Mouse (Mus musculus) central nervous system, embryonic 18 days (tissue): ENCODE data around the gene Lrrc61. TPM values are rescaled to one million over a fixed set of nuclear protein-coding genes. Genes with fewer than 3 reads are reported as not detected.

Experiments used
- polyA plus RNA-seq: library from polyadenylated mRNA; depleted of rRNA; stranded (reverse); fragments of >200 nt; gene quantifications from 2 replicates; pipeline ENCODE4 v1.2.3, GENCODE M21; 2012; rRNA removed

The Lrrc61 gene
- 24.9 and 28.4 TPM in 2 replicates for polyA plus RNA-seq

DNA sequence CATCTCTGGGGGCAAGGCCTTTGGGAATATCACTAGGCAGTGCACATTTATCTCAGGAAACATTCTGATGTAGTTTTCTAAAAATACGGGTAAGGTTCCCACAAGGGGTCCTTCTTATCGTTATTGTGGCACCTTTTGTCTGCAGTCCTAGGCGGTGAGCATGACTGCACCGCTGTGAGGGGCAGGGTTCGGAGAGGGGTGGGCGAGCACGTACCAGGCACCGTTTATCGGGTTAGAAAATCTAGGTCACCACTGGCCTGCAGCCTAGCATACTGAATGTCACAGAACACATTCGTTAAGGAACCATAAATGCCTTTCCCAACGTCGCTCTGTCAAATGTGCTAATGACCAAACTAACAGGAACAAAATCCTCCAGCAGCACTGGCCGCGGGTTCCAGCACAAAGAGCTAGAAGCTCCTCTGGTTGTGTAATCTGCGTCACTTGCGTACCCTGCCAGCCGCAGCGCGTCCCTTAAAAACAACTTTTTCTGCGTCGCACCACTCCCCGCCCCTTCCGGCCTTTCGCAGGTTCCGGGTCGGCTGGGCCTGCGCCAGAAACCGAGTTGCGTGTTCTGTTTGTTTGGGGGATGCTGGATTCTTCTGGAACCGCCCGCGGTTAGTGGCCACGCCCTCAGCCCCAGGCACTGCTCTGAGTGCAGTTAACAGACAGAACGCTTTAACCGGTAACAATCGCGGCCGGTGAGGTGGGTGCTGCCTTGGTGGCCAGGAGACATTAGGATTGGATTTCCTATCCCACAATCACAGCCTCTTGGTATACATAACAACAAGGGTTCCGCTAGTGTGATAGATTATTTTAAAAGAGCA, at the start of gene Lrrc61:
Gene Lrrc61 (plus strand): TSS at position 517 of the 824 bp plus-strand sequence.

GRCm38 (mm10) chr6:48537105-48537954, 17.3 kb upstream of the Lrrc61 start, which contains the start of gene Atp6v0e2:
TSS of gene Atp6v0e2 (plus strand) at chr6:48537615.

GRCm38 (mm10) chr6:48572572-48573061, 18.0 kb downstream of the Lrrc61 start, which contains the start of gene Rarres2:
TSS of gene Rarres2 (minus strand) at chr6:48572789.

GRCm38 (mm10) chr6:48589194-48589750, 34.7 kb downstream of the Lrrc61 start, which contains the start of gene Gm45021:
TSS of gene Gm45021 (plus strand) at chr6:48589610.

GRCm38 (mm10) chr6:48593158-48594042, 38.8 kb downstream of the Lrrc61 start, which contains the start of the genes Repin1 and Gm44965:
TSS of gene Repin1 (plus strand) at chr6:48593883.
TSS of gene Gm44965 (plus strand) at chr6:48593941.

GRCm38 (mm10) chr6:48601271-48602079, 46.9 kb downstream of the Lrrc61 start, which contains the start of gene Zfp775:
TSS of gene Zfp775 (plus strand) at chr6:48602063.

Other genes starting within 250 kb of the Lrrc61 start
- gene Krba1, start 159.2 kb upstream of the Lrrc61 start, polyA plus RNA-seq, result 44.1 and 44.3 TPM in 2 replicates
- gene Zfp467, start 109.0 kb upstream of the Lrrc61 start, polyA plus RNA-seq, result 31.4 and 37.1 TPM in 2 replicates
- 2.3 and 2.8 TPM in 2 replicates for gene Sspo, start 106.6 kb upstream of the Lrrc61 start, polyA plus RNA-seq
- gene Atp6v0e2, start 17.2 kb upstream of the Lrrc61 start, polyA plus RNA-seq, result 317 and 323 TPM in 2 replicates
- 7.5 and 9.4 TPM in 2 replicates for gene Rarres2, start 18.0 kb downstream of the Lrrc61 start, polyA plus RNA-seq
- gene Gm45021, start 34.8 kb downstream of the Lrrc61 start, polyA plus RNA-seq, result 0.41 TPM in 1 of 2 replicates, not detected in the other
- gene Repin1, start 39.1 kb downstream of the Lrrc61 start, polyA plus RNA-seq, result 47.3 and 49.6 TPM in 2 replicates
- not detected in 2 replicates for gene Gm44965, start 39.1 kb downstream of the Lrrc61 start, polyA plus RNA-seq
- 10.4 and 11.7 TPM in 2 replicates for gene Zfp775, start 47.3 kb downstream of the Lrrc61 start, polyA plus RNA-seq
- 22.4 and 24.2 TPM in 2 replicates for gene AI854703, start 72.0 kb downstream of the Lrrc61 start, polyA plus RNA-seq
- 1.5 and 1.7 TPM in 2 replicates for gene Gimap8, start 92.4 kb downstream of the Lrrc61 start, polyA plus RNA-seq
- gene Gimap9, start 121.3 kb downstream of the Lrrc61 start, polyA plus RNA-seq, result 1.6 and 1.8 TPM in 2 replicates
- 0.91 and 1.2 TPM in 2 replicates for gene Gimap4, start 129.8 kb downstream of the Lrrc61 start, polyA plus RNA-seq
- gene Gimap6, start 153.4 kb downstream of the Lrrc61 start, polyA plus RNA-seq, result 5.4 and 6.2 TPM in 2 replicates
- gene Gm28053, start 163.8 kb downstream of the Lrrc61 start, polyA plus RNA-seq, result 0.48 TPM in 1 of 2 replicates, not detected in the other
- not detected in 2 replicates for gene Gimap7, start 163.8 kb downstream of the Lrrc61 start, polyA plus RNA-seq
- gene Gimap1, start 184.3 kb downstream of the Lrrc61 start, polyA plus RNA-seq, result 1.8 and 1.9 TPM in 2 replicates
- 1.2 and 1.5 TPM in 2 replicates for gene Gimap5, start 191.4 kb downstream of the Lrrc61 start, polyA plus RNA-seq
- gene Gimap3, start 216.1 kb downstream of the Lrrc61 start, polyA plus RNA-seq, result 0.03 TPM in 1 of 2 replicates, not detected in the other